Mouse (Mus musculus) megakaryocyte, embryonic 14.5 days (primary cell): Measurements from ENCODE around the gene Pygo2.

Source experiments
- FLI1 ChIP-seq: IDR thresholded peaks from 2 replicates; pipeline ENCODE4 v1.6.1; 2012; ENCODE audit warnings: low read length, inconsistent platforms, mixed read lengths
- GATA1 ChIP-seq: IDR thresholded peaks from 3 replicates; pipeline ENCODE4 v1.6.1; 2012; ENCODE audit warnings: mixed read lengths, low read length, inconsistent platforms, borderline replicate concordance

- TF ChIP-seq FLI1 (no peak), GATA1 (no peak)
Observed at GRCm38 (mm10) chr3:89448720-89449537, 18.9 kb downstream of the Pygo2 start.
